Mouse (Mus musculus) left cerebral cortex, postnatal 36 days (tissue): ENCODE data around the gene Nr4a1. TPM values are rescaled to one million over a fixed set of nuclear protein-coding genes. Genes with fewer than 3 reads are reported as not detected.

ENCODE experiments used
- DNase-seq, 2 experiments: peaks; one replicate each; pipeline ENCODE4 v3.0.0; 2021 to 2022; ENCODE audit warnings: low spot score in 2 of 2, mixed read lengths in 1 of 2
- intact Hi-C: fragments of 180-260 bp; cut with DNase I; formaldehyde crosslinking; loops from one replicate; pipeline ENCODE4 v1.15.1; 2025
- total RNA-seq, 2 experiments: library from RNA; stranded (reverse); gene quantifications; 2 replicates each; pipeline ENCODE4 v1.2.3; 2021

Nr4a1 gene
- total RNA-seq, 2 experiments from 2014 or later: 60.5 to 156 TPM

- intact Hi-C loops: no loop called here
- DNase-seq: no peak
Measured at GRCm38 (mm10) chr15:101322640-101323039, 68.6 kb downstream of the Nr4a1 start.

GRCm38 (mm10) chr15:101323511-101323910, 69.4 kb downstream of the Nr4a1 start:
- intact Hi-C loops: no loop called here
- DNase-seq: no peak

Other genes starting within 250 kb of the Nr4a1 start
- not detected for gene Gm47841, start 206.9 kb upstream of the Nr4a1 start, total RNA-seq
- 1 to 10 TPM; 1.5 TPM for gene Fignl2, start 175.7 kb upstream of the Nr4a1 start, total RNA-seq
- gene Ankrd33, start 138.5 kb upstream of the Nr4a1 start, total RNA-seq: under 1 TPM in 1 of 2 experiments, not detected in 1; 0.27 TPM
- 10 to 100 TPM; 13.2 to 16.7 TPM for gene Acvrl1, start 125.7 kb upstream of the Nr4a1 start, total RNA-seq
- 100 to 1,000 TPM; 110 to 118 TPM for gene Acvr1b, start 80.2 kb upstream of the Nr4a1 start, total RNA-seq
- 10 to 100 TPM; 76.3 to 89.5 TPM for gene Grasp, start 30.1 kb upstream of the Nr4a1 start, total RNA-seq
- 10 to 100 TPM; 43.5 to 45.5 TPM for gene Atg101, start 30.0 kb downstream of the Nr4a1 start, total RNA-seq
- under 1 TPM; 0.27 to 0.37 TPM for gene 6030408B16Rik, start 38.9 kb downstream of the Nr4a1 start, total RNA-seq
- 1 to 10 TPM; 3.4 to 6.1 TPM for gene Krt80, start 115.9 kb downstream of the Nr4a1 start, total RNA-seq
- under 1 TPM in 1 of 2 experiments, not detected in 1; 0.07 TPM for gene Krt7, start 156.8 kb downstream of the Nr4a1 start, total RNA-seq
- gene Krt87, start 184.5 kb downstream of the Nr4a1 start, total RNA-seq: under 1 TPM in 1 of 2 experiments, not detected in 1; 0.37 TPM
- gene Krt88, start 193.5 kb downstream of the Nr4a1 start, total RNA-seq: not detected
- not detected for gene Krt81, start 209.5 kb downstream of the Nr4a1 start, total RNA-seq
- gene Krt86, start 219.2 kb downstream of the Nr4a1 start, total RNA-seq: not detected
- gene Krt83, start 237.2 kb downstream of the Nr4a1 start, total RNA-seq: not detected